Mouse (Mus musculus) left cerebral cortex, adult 18-20 months (tissue): ENCODE measurements around the gene Ces5a. TPM values are rescaled to one million over a fixed set of nuclear protein-coding genes. Genes with fewer than 3 reads are reported as not detected.
"Not testable (repeated sequence)": the region's sequence is repeated elsewhere in the genome, so short reads cannot be mapped to it uniquely, and the experiment has no call there.

ENCODE experiments used
- DNase-seq, 2 experiments: peaks; one replicate each; pipeline ENCODE4 v3.0.0; 2021 to 2022; ENCODE audit warnings: low spot score in 2 of 2, mixed read lengths in 1 of 2
- long read RNA-seq, 2 experiments: library from polyadenylated mRNA; stranded (forward); transcript quantifications; one replicate each; pipeline ENCODE4 v2.0.0; 2021
- total RNA-seq, 2 experiments: library from RNA; stranded (reverse); gene quantifications; 2 replicates each; pipeline ENCODE4 v1.2.3; 2021

Ces5a gene
- total RNA-seq, result 1 to 10 TPM in 1 of 2 experiments, under 1 TPM in 1; 0.98 to 1.3 TPM
- long read RNA-seq, experiment 1, result 0 reads
- long read RNA-seq, experiment 2, result 0 reads

DNA sequence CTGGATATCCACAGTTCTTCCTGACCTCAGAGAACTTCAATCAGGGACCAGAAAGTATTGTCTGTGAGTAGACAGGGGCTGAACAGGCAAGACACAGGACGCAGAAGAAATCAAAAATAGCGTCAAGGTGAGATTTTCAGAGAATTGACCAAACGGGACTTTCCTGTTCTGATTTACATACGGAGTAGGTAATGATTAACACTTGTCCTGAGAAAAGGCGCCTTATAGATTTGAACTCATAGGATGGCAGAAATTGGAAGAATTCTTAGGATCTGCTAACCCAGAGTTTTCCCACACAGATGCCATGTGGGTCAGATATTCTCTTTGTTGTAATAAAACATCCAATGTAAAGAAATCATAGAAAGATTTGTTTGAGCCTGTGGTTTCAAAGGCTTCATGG is at the start of gene Ces5a:
Ces5a (minus strand) TSS at position 101 of the 400 bp plus-strand sequence.
- DNase-seq, result no peak

DNA sequence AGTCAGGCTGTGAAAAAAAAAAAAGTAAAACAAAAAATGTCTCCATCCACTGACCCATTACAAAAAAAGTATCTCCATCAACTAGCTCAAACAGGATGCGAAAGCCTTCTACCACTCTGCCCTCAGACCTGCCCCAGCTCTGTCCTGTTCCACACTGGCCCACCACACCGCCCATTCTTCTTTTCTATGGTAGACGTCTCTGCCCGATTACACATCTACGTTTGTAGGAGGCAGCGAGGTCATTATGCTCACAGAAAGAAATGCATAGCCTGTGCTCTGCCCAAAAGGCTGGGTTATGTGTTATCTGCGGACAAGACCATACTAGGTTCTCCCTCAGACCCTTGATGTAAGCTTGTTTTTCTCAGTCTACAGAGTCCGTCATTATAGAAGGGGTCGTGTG is 37.2 kb upstream of the Ces5a start:
- no peak for DNase-seq

DNA sequence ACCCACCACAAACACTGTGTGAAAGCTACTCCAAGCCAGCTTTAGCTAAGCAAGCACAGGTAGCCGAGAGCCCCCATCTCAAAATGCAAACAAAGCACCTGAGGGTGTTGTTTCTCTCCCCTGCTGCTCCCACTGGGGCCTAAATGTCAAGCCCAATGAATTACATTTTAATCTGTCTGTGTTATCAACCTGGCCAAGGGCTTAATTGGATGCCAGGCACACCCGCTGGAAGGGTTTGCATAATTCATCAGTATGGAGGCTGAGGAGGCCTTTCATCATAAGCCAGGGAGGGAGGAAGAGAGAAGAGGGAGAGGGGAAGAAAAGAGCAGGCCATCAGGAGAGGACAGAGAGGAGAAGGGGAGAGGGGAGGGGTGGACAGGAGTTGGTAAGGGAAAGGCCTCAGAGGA is 36.5 kb upstream of the Ces5a start:
- peak; percentile 22 to 40 for DNase-seq

DNA sequence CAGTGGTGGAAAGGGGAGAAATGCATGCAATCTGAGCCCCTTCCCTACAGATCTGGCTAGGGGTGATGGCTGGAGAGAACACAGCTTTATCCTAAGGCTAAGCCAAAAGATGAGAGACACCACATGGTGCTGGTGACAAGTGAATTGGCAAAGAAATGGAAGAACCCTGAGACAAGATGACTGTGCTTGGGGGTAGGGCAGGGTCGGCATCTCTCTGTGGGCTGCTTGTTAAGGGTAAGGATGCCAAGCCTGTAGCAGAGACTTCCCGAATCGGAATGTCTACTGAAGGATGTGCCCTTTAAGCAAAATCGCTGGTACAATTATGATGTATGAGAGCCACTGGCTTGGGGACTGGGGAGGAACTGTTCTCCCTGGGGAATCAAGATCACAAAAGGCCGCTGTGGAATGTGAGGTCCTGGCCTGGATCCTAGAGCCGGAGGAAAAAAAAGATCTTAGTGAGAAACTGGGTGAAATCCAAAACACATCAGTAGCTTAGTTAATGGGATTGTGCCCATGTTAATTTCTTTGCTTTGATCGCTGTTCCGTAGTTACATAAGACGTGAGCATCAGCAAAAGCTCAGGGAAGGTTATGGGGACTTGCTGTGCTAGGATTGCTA is 35.8 kb upstream of the Ces5a start:
- peak in 1 of 2 experiments; percentile 52 for DNase-seq

DNA sequence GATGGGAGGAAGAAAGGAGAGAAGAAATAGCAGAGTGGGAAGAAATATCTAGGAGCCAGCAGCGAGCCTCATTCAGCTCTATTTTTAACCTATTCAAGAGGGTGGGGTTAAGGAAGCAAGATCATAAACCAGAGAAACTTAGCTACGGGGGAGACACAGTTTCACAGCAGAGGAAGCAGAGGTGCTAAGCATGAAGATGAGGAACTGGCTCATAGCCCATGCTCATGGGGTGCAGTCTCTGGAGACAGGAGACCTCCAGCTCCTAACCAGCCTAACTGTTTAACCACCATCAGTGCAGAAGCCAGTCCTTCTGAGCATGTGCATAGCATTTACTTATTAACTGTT is 34.5 kb upstream of the Ces5a start:
- peak; percentile 51 to 52 for DNase-seq

- peak; percentile 75 to 87 for DNase-seq
Measured at GRCm38 (mm10) chr8:93569311-93570185, 33.9 kb upstream of the Ces5a start.

DNA sequence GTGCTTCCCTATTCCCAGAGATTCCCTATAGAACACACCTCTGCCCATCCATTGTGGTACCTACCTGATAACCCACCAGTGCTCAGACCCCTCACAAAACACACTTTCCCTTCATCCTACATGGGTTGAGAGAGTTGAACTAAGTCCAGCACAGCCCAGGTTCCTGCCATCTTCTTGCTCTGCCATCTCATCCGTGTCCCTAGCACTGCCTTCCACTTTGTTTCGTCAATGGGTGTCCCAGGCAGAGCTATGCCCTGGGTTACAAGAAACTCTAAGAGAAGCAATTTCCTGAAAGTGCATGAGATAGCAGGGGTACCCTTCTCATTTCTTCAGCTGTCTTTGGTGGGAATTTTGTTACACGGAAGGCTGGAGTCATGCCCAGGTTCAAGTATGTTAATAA is 33.0 kb upstream of the Ces5a start:
- no peak for DNase-seq

DNA sequence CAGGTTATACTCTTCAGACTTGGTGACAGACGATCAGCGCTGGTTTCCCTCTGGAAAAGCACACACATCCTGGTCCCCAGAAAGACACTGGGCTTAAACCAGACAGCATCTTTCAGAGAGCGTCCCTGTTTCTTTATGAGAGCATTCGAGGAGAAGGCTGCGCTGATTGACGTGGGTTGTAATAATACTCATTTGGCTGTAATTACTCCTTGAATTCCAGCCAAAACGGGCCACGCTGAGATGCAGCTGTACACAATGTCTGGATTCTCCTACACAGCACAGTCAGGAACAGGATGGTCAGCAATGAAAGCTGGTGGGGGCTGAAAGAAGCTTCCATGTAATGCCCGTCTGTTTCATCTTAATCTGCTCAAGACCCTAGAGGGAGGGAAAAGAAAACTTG is 31.5 kb upstream of the Ces5a start:
- DNase-seq, result peak in 1 of 2 experiments; percentile 21

- DNase-seq, result no peak
Measured at GRCm38 (mm10) chr8:93564634-93565033, 29.0 kb upstream of the Ces5a start.

GRCm38 (mm10) chr8:93563551-93563950 is 27.9 kb upstream of the Ces5a start:
- no peak for DNase-seq

DNA sequence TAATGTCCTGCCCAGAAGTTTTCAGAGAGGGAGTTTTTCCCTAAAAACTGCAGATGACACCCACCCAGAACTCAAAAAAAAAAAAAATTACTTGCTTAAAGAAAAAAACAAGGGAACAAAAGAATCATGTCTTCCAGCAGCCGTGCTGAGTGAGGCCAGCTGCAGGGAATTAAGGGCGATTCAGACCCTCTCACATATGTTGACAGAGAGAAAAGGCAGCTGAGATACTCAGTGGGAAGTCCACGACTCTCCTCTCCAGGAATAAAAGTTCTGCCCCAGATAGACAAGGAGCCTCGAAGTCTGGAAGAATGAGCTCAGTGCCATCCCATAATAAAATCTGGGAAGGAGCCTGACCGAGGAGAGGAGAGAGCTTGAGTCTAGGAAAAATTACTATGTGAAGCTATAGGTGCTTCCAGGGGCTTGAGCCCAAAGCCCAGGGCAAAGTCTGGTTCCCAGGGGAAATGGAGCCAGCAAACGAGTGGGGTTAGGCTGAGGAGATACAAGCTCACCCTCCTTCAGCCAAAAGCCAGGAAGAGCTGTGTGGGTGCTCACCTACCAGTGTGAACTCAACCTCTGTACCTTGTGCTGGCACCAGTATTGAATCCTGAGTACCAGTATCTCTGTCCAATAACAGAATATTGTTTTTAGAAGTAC is 27.1 kb upstream of the Ces5a start:
- no peak for DNase-seq

- peak; percentile 50 to 60 for DNase-seq
Measured at GRCm38 (mm10) chr8:93561271-93561670, 25.6 kb upstream of the Ces5a start.

DNA sequence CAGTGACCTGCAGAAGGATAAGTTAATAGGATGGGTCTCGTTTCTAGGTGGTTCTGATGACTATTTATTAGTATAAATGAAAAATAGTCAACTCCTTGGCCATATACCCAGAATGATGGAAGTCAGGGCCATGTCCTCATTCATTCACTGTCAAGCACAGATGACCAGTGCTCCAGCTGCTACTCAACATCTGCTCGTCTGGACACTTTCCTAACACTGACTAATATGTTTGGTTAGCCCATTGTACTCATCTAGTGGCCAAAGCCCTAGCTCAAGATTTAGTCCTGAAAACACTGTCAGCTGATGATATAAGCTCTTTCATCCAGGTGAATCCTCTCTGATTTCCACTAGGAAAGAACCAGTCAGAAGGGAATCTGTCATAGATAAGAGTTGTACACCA is 24.1 kb upstream of the Ces5a start:
- DNase-seq, result no peak

GRCm38 (mm10) chr8:93502634-93503033 is 33.0 kb downstream of the Ces5a start:
- no peak for DNase-seq

GRCm38 (mm10) chr8:93499437-93499836 is 36.2 kb downstream of the Ces5a start:
- DNase-seq, result no peak

- DNase-seq, result peak; percentile 66 to 80
Measured at GRCm38 (mm10) chr8:93495330-93495729, 40.3 kb downstream of the Ces5a start.

DNA sequence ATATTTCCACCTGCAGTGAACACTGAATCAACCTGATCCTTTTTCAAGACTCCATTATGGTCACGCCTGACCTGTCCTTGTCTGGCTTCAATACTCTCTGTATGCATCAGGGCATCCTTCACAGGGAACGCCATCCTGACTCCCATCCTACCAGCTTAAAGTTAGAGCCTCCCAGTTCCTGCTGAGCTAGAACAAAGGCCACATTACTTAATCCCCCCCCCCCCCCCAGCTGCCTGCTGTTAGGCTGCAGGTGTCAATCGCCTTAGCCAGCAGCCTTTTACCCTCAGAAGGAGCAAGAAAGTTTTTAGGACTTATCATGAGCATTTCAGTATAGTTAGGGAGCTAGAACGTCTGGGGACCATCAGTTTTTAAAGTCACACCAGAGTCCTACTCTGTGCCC is 46.9 kb downstream of the Ces5a start:
- DNase-seq, result no peak

GRCm38 (mm10) chr8:93478211-93478610 is 57.4 kb downstream of the Ces5a start:
- no peak for DNase-seq

DNA sequence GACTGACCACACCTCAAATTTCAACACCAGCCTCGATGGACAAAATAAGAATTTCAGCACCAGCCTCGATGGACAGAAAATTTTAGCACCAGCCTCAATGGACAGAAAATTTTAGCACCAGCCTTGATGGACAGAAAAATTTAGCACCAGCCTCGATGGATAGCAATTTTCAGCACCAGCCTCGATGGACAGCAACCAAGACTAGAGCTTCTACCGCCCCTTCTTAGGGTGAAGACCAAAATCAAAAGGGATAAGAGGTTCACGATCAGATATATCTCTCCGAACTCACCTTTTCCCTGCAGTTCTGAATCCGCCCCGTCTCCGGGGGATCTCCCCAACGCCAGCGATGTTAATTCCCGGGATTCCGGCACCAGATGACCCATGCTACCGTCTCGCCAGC is 65.9 kb downstream of the Ces5a start:
- DNase-seq, result not testable (repeated sequence)

DNA sequence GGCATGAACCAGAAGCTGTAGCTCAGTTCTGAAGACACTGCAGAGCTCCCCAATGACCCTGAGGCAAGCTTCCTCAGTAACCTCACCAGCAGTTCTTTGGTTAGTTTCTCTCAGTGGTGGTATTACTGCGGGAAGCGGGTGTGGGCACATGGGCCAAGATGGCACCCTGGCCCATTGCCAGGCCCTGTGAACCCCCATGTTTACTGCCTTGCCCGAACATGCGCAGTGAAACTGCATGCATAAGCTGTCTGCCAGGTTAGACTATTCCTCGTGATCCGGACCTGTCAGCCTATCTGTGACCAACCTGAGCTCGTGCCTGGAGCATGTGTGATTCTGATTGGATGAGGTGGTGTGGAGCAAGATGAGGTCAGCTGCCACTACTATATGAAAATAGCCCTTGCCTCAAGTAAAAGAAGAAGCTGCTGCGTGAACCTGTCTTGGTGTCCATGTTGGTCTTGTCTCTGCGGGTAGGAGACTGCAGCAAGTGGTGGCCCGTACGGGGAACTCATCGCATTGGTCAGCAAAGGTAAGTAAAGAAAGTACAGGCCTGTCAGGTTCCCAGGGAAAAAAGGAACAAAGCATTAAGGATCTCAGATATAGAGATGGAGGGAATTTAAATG is 81.3 kb downstream of the Ces5a start:
- DNase-seq, result no peak
